Mouse (Mus musculus): ENCODE data around the gene Trip6. TPM values are rescaled to one million over a fixed set of nuclear protein-coding genes. Genes with fewer than 3 reads are reported as not detected.
A peak's percentile ranks its signal among the peaks of the same experiment; 100 is the strongest.

The Trip6 gene
- polyA plus RNA-seq, 1 experiment from 2014 or later = 63.9 TPM

DNA sequence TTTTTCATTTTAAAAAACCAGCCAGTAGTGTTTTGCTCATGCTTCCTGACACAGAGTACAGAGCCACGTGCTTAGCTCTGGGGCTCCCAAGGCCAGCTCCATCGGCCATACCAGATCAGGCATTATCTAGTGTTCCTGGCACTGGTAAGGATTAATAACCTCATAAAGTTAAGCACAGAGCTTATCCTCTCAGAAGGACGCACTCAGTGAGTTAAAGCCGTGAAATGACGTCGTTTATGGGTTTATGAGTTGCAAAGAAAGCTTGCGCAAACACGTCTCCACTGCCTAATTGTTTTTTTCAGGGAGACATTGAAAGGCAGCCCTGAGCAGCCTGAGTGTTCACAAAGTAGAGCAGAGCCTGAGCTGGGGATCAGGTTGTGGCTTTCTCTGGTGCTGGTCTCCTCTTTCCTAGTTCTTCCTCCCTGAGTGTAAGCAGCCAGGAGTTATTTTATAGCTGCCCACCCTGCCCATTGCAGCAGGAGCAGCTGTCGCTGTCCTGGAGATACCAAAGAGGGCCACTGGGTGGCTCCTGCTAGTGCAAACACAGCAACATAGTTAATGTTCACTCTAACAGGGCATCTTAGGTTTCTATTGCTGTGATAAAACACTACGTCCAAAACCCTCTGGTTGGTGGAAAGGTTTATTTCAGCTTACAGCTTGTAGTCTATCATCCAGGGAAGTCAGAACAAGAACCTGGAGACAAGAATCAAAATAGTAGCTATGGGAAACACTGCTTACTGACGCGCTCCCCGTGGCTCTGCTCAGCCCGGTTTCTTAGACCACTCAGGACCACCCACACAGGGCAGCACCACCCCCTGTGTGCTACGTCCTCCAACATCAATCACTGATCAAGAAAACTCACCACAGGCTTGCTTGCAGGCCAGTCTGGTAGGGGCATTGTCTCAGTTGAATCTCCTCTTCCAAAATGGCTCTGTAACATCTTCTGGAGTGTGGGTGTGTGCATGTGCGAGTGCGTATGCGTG is 36.6 kb downstream of the Trip6 start:
- WGBS = 23% methylated on average over 18 of the region's 18 CpGs
- Histone ChIP-seq H3K9me3 (no peaks in the 10 kb centered on the region), H3K36me3 (no peaks in the 10 kb centered on the region), H3K9ac (peak overlapping the region; percentile 28; the same call in 1 of the 2 replicates), H3K4me3 (replicated peaks) (0 out of 2 replicates have a peak overlapping the region, but pooled peaks have one; percentile 8), H3K4me1 (replicated peaks) (no peaks in the 10 kb centered on the region), H3K4me2 (replicated peaks) (peak overlapping the region; percentile 46), H3K27ac (peak overlapping the region; percentile 95), H3K27me3 (replicated peaks) (no peaks in the 10 kb centered on the region)
- ATAC-seq = peak; percentile 93

DNA sequence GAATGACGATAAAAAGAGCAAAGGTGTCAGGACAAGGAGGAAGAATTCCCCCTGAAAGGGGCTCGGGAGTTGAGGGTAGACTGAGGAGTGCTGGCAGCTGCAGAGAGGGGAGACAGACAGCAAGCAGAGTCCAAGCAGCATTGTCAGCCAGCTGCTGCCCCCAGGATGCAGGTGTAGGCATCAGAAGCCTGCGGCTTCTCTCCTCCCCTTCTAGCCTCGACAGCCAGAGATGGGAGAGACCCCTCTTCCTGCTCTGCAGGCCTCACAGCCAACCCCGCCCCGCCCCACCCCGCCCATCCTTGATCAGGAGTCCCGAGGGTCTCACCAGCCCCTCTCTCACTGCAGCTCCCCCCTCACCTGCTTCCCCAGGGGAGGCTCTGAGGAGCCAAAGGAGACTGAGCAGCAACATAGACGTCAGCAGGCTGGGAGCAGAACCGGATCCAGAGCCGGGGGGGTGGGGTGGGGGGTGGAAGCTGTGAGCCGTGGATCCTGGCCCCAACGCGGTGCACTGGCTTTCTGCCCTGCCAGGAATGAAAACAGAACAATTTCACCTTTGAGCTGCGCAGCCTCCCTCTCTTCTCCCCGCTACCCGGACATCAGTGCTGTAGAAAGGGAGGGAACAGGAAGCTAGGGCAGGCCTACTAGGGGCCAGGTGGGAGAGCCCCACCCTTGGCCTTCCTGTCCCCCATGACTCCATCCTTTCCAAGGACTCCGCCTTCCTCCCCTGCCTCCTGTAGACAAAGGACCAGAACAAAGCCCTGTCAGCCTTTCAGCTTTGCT is 45.9 kb downstream of the Trip6 start:
- peaks cover 9% of the 10 kb centered on the region; the same call in 1 of the 2 replicates for H3K4me1 ChIP-seq (replicated peaks)
- peak overlapping the region; percentile 27 for H3K27ac ChIP-seq
- no peak overlapping the region; the same call in 1 of the 2 replicates for H3K9ac ChIP-seq
- no peaks in the 10 kb centered on the region for H3K9me3 ChIP-seq
- H3K27me3 ChIP-seq (replicated peaks) = no peaks in the 10 kb centered on the region
- H3K36me3 ChIP-seq = no peaks in the 10 kb centered on the region
- ATAC-seq = peak; percentile 70
- no peak overlapping the region; the same call in 1 of the 2 replicates for H3K4me3 ChIP-seq (replicated peaks)
- H3K4me2 ChIP-seq (replicated peaks) = peak overlapping the region; percentile 46
- WGBS = 21% methylated on average over 16 of the region's 18 CpGs

DNA sequence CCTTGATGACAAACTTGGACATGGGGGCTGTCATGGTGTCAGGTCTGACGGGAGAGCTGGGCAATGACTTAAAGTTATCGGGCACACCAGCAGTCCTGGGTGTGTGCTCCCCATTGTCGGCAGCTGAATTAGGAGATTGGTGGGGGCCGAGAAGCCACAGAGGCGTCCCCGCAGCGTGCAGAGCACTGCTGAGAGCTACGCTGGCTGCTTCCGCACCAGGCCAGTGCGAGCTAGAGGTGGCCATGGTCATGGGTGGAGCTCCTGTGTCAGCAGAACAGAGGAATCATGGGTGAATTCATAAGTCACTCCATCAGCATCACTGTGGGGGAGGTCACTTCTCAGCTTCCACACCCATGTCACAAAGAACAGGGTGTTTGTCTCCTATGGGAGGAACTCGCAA is 49.4 kb downstream of the Trip6 start:
- H3K4me2 ChIP-seq (replicated peaks) = no peak overlapping the region
- H3K4me1 ChIP-seq (replicated peaks) = peaks cover 9% of the 10 kb centered on the region; the same call in 1 of the 2 replicates
- WGBS = 88% methylated on average over 11 of the region's 11 CpGs
- H3K27me3 ChIP-seq (replicated peaks) = no peaks in the 10 kb centered on the region
- no peak overlapping the region for H3K4me3 ChIP-seq (replicated peaks)
- H3K36me3 ChIP-seq = no peaks in the 10 kb centered on the region
- no peak overlapping the region for H3K9ac ChIP-seq
- ATAC-seq = 0 out of 2 replicates have a peak, but pooled peaks have one; percentile 24
- H3K9me3 ChIP-seq = no peaks in the 10 kb centered on the region
- H3K27ac ChIP-seq = no peak overlapping the region

DNA sequence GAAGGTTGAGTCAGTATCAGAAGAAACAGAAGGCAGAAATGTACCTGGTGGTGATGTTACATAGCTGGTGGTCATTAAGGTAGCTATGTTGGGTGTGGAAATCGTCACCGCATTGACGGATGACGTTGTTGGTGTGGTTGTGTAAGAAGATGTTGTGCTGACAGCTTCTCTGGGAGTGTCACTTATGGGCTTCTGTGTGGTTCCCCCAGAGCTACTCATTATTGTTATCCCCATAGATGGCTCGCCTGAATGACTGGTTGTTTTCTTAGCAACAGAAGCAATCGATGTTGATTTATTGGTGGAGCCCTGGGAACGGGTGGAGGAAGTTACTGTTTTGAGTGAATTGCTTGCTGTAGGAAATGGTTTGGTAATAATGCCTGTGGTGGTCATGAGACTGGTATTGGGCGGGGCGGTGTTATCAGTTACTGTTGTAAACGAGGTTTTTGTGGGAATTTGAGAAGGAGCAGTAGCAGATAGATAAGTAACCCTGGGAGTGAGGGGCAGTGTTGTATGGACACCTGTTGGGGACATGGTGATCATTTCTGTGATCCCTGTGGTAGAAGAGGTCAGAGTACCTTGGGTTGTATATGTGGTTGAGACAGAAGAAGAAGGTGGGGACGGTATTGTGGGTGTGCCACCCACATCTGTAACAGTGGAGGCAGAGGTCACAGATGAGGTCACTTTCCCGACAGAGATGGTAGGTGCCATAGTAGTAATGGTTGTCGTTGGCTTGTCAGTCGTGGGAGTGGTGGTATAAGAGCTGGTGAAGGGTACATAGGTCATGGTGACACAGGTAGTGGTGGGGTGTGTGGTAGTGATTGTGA is 50.1 kb downstream of the Trip6 start:
- H3K36me3 ChIP-seq = no peaks in the 10 kb centered on the region
- H3K27ac ChIP-seq = 0 out of 2 replicates have a peak overlapping the region, but pooled peaks have one; percentile 11
- peak; percentile 80 for ATAC-seq
- H3K9ac ChIP-seq = no peak overlapping the region
- H3K27me3 ChIP-seq (replicated peaks) = no peaks in the 10 kb centered on the region
- WGBS = 59% methylated on average over 14 of the region's 14 CpGs
- peaks cover 9% of the 10 kb centered on the region; the same call in 1 of the 2 replicates for H3K4me1 ChIP-seq (replicated peaks)
- H3K9me3 ChIP-seq = no peaks in the 10 kb centered on the region
- H3K4me3 ChIP-seq (replicated peaks) = no peak overlapping the region
- 0 out of 2 replicates have a peak overlapping the region, but pooled peaks have one; percentile 7 for H3K4me2 ChIP-seq (replicated peaks)

Other genes with a start within 250 kb of the Trip6 start
- 0.34 and 0.42 TPM in 2 replicates for gene Serpine1, start 242.1 kb downstream of the Trip6 start, polyA plus RNA-seq (2015; fragmentation: Nextera tagmentation; extraction: Ambion mirVana)
- gene Trim56, start 198.2 kb downstream of the Trip6 start, polyA plus RNA-seq (2015; fragmentation: Nextera tagmentation; extraction: Ambion mirVana) = 7.5 and 8.4 TPM in 2 replicates
- 3.8 and 4.6 TPM in 2 replicates for gene Muc3, start 165.1 kb downstream of the Trip6 start, polyA plus RNA-seq (2015; fragmentation: Nextera tagmentation; extraction: Ambion mirVana)
- 15.3 and 15.4 TPM in 2 replicates for gene Muc3a, start 102.0 kb downstream of the Trip6 start, polyA plus RNA-seq (2015; fragmentation: Nextera tagmentation; extraction: Ambion mirVana)
- gene Ache, start 26.9 kb downstream of the Trip6 start, polyA plus RNA-seq (2015; fragmentation: Nextera tagmentation; extraction: Ambion mirVana) = 9.5 and 9.7 TPM in 2 replicates
- 7.8 and 8.5 TPM in 2 replicates for gene Ufsp1, start 19.8 kb downstream of the Trip6 start, polyA plus RNA-seq (2015; fragmentation: Nextera tagmentation; extraction: Ambion mirVana)
- gene Srrt, start 6.7 kb downstream of the Trip6 start, polyA plus RNA-seq (2015; fragmentation: Nextera tagmentation; extraction: Ambion mirVana) = 117 and 120 TPM in 2 replicates
- gene Slc12a9, start 19.2 kb upstream of the Trip6 start, polyA plus RNA-seq (2015; fragmentation: Nextera tagmentation; extraction: Ambion mirVana) = 14.3 and 15.9 TPM in 2 replicates
- 36.7 and 37.6 TPM in 2 replicates for gene Ephb4, start 35.7 kb upstream of the Trip6 start, polyA plus RNA-seq (2015; fragmentation: Nextera tagmentation; extraction: Ambion mirVana)
- gene Zan, start 162.7 kb upstream of the Trip6 start, polyA plus RNA-seq (2015; fragmentation: Nextera tagmentation; extraction: Ambion mirVana) = 0.52 and 0.93 TPM in 2 replicates
- gene Pop7, start 188.1 kb upstream of the Trip6 start, polyA plus RNA-seq (2015; fragmentation: Nextera tagmentation; extraction: Ambion mirVana) = 60.4 and 64.2 TPM in 2 replicates
- 8.4 and 10.4 TPM in 2 replicates for gene Gigyf1, start 204.1 kb upstream of the Trip6 start, polyA plus RNA-seq (2015; fragmentation: Nextera tagmentation; extraction: Ambion mirVana)
- gene Epo, start 218.8 kb upstream of the Trip6 start, polyA plus RNA-seq (2015; fragmentation: Nextera tagmentation; extraction: Ambion mirVana) = 0.42 and 0.63 TPM in 2 replicates
- 341 and 386 TPM in 2 replicates for gene Gnb2, start 219.1 kb upstream of the Trip6 start, polyA plus RNA-seq (2015; fragmentation: Nextera tagmentation; extraction: Ambion mirVana)
- 4.5 and 6.0 TPM in 2 replicates for gene Actl6b, start 239.1 kb upstream of the Trip6 start, polyA plus RNA-seq (2015; fragmentation: Nextera tagmentation; extraction: Ambion mirVana)

All from intestine, embryonic 15.5 days (tissue).